Mouse (Mus musculus): ENCODE data around the gene Mreg.

DNA sequence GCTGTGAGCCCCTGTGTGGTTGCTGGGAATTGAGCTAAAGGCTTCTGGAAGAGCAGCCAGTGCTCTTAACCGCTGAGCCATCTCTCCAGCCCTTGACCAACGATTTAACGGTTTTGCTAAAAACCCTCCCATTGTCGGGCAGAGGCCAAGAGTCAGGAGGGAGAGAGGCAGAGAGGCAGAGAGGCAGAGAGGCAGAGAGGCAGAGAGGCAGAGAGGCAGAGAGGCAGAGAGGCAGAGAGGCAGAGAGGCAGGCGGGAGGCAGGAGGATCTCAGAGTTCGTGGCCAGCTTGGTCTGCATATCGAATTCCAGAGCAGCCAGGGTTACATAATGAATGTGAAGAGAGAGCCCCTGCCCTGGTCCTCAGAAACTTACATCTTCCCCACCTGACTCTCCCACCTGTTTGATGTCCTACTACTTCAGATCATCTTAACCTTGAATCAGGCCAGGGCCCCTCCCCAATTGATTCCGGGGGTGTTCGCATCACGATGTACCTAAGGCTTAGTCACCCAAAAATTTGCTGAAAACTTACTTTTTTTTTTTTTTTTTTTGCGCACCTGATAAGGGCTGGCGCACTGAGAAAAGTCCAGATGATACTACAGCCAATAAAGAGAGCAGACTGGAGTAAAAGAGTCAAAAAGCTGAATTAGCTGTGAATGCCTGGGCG, 13.1 kb upstream of the Mreg start:
- no peak for TF ChIP-seq CHD2 (IDR thresholded peaks at IDR 0.05; ENCODE audit: low read depth, low read length)
- no peak for TF ChIP-seq HCFC1 (IDR thresholded peaks at IDR 0.05; ENCODE audit: borderline replicate concordance, insufficient read depth, low read length)
